Comparison of ENCODE assay signal across 8 mouse cellular contexts in the genomic region with DNA sequence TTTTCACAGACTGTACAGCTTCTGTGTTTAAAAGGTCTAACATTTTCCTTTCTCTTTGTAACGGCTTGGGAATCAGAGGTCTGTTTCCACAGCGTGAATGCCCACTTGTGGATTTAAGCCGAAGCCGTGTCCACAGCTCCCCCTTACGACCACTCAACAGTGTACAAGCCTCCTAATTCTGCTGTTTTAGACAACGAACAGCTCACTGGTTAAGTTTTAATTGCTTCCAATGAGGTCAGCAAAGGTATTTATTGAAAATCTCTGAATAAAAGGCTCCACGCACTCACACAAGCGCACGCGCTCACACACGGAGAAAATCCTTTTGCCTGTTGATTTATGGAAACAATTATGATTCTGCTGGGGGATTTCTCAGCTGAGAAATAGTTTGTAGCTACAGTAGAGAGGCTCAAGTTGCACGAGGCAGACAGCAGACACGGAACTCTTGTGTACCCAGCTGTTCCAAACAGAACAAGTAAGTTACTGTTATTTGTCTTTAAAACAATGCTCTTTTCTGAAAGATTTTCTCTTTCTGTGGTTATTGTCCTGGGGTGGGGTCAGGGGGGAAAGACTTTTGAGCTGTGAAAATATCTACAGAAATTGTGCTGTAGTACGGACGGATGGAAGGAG. TPM values are rescaled to one million over a fixed set of nuclear protein-coding genes. Genes with fewer than 3 reads are reported as not detected.
A peak's percentile ranks its signal among the peaks of the same experiment; 100 is the strongest.
DNase-seq lines count a peak whose midpoint lies in the region; ATAC-seq and TF ChIP-seq lines count a peak whose summit lies in the region.

Gene Fgf7, plus strand, starts transcription at position 280 of the 627 bp plus-strand sequence.

- H3K27me3 ChIP-seq in Patski, result no peaks in the 10 kb centered on the region
- no peaks in the 10 kb centered on the region for H3K27me3 ChIP-seq in neural tube, embryonic 14.5 days (ENCODE audit: control insufficient read depth, insufficient read depth, low read length)

- peaks cover 8% of the 10 kb centered on the region for H3K4me1 ChIP-seq in embryonic fibroblast, embryonic 13.5 days (ENCODE audit: control insufficient read depth, insufficient read depth, low read length)
- no peaks in the 10 kb centered on the region for H3K4me1 ChIP-seq in neural tube, embryonic 14.5 days (ENCODE audit: control insufficient read depth, insufficient read depth, low read length)

- TF ChIP-seq CTCF in Patski (IDR thresholded peaks at IDR 0.05), result peak; percentile 70
- peak; percentile 50; the same call in 1 of the 2 replicates for TF ChIP-seq CTCF in embryonic fibroblast, embryonic 13.5 days (IDR thresholded peaks at IDR 0.05; ENCODE audit: borderline replicate concordance, insufficient read depth, low read length)

- no peak within 1 kb of the TSS for H3K4me2 ChIP-seq in neural tube, embryonic 14.5 days (ENCODE audit: low read depth, low read length)

- CTCF ChIA-PET in Patski (lab: Charles Lee), result interaction anchor here (0.7 to 4.3 kb wide), 12 partner anchors 9 to 331 kb away, joined by 3 to 29 read pairs (median 4); no protein-coding TSS in a partner anchor

- no peaks in the 10 kb centered on the region for H3K9me3 ChIP-seq in neural tube, embryonic 14.5 days (ENCODE audit: control insufficient read depth, low read length)

- POLR2A ChIA-PET in Patski (lab: Charles Lee), result no interaction called here

- in situ Hi-C loops in Patski (cut with MboI; ENCODE audit: low pct_unique_long_range_greater_than_20kb), result loop anchor here (5.0 to 10.0 kb wide), 4 partner anchors 137 to 390 kb away; no protein-coding TSS in a partner anchor

- intact Hi-C loops in heart, postnatal 10 days (cut with DNase I), result loop anchor here (10.0 kb wide), 1 partner anchor 270 kb away; no protein-coding TSS in a partner anchor
- intact Hi-C loops in heart, postnatal 25 days (cut with DNase I), result loop anchor here (2.0 kb wide), 1 partner anchor 142 kb away; no protein-coding TSS in a partner anchor

- peak; percentile 29 to 36 for DNase-seq in heart, postnatal 10 days
- no peak for DNase-seq in heart, postnatal 25 days (ENCODE audit: low spot score)
- no peak for DNase-seq in Patski (ENCODE audit: low read depth, low spot score)
- DNase-seq in layer of hippocampus, adult 9-11 months, result peak; percentile 5
- DNase-seq in spleen, adult 12 weeks (ENCODE audit: low spot score), result no peak
- no peak for DNase-seq in urinary bladder, postnatal 4 days (ENCODE audit: low spot score in 2 of 2)

- peak within 1 kb of the TSS; percentile 87 for H3K27ac ChIP-seq in embryonic fibroblast, embryonic 13.5 days (ENCODE audit: insufficient read depth, low read length)
- no peak within 1 kb of the TSS for H3K27ac ChIP-seq in neural tube, embryonic 14.5 days (ENCODE audit: low read depth, low read length)

- H3K4me3 ChIP-seq in embryonic fibroblast, embryonic 13.5 days (ENCODE audit: insufficient read depth, low read length), result peak within 1 kb of the TSS; percentile 88
- H3K4me3 ChIP-seq in neural tube, embryonic 14.5 days (ENCODE audit: low read depth, low read length), result no peak within 1 kb of the TSS

- no peaks in the 10 kb centered on the region for H3K36me3 ChIP-seq in neural tube, embryonic 14.5 days (ENCODE audit: control insufficient read depth, insufficient read depth, low read length)

- TF ChIP-seq POLR2A in embryonic fibroblast, embryonic 13.5 days (IDR thresholded peaks at IDR 0.05; ENCODE audit: low read depth, low read length), result 0 out of 2 replicates have a peak, but pooled peaks have one; percentile 27

- H3K9ac ChIP-seq in neural tube, embryonic 14.5 days (replicated peaks; ENCODE audit: low read depth, low read length), result no peak within 1 kb of the TSS

- ATAC-seq in Patski, result no peak
- peak; percentile 71 for ATAC-seq in neural tube, embryonic 14.5 days (ENCODE audit: low read depth)

- WGBS in neural tube, embryonic 14.5 days, result 49% methylated on average over 15 of the region's 15 CpGs

RNA-seq across cellular contexts. Expression of gene Fgf7, which starts in this region (rescaled TPM):
- total RNA-seq in heart, postnatal 10 days (2021), result under 1 TPM; 0.64 to 0.81 TPM
- 1 to 10 TPM; 1.5 to 1.7 TPM for total RNA-seq in heart, postnatal 25 days (2021)
- polyA plus RNA-seq in Patski (2021), result 5.9 TPM
- 70.8 and 94.4 TPM in 2 replicates for polyA plus RNA-seq in embryonic fibroblast, embryonic 13.5 days (2011; ENCODE audit: insufficient read length, low read depth, missing spikeins)
- 0.70 and 1.1 TPM in 2 replicates for polyA plus RNA-seq in neural tube, embryonic 14.5 days (2014; fragmentation: Nextera tagmentation; extraction: Ambion mirVana)

Comparison
In these comparisons a context has a peak if more than half of its experiments do, and no peak if none do; other contexts are left out.
1. RNA of gene Fgf7 (polyA plus RNA-seq): 70.8 to 94.4 TPM in embryonic fibroblast, embryonic 13.5 days; 5.9 TPM in Patski (single experiment) and 0.70 to 1.1 TPM in neural tube, embryonic 14.5 days; every median in the first group is over 10 times any median in the second.
2. Peak in DNase-seq in heart, postnatal 10 days; RNA of the gene not detected or under 1 TPM.